Mouse (Mus musculus) forebrain, postnatal 0 days (tissue): ENCODE measurements around the gene Ddx39. TPM values are rescaled to one million over a fixed set of nuclear protein-coding genes. Genes with fewer than 3 reads are reported as not detected.

Source experiments
- ATAC-seq: fragments of 200-750 bp; cut with Nextera tagmentation; 2 replicates; pipeline ENCODE4 v1.8.0; 2017; ENCODE audit warnings: mild to moderate bottlenecking, moderate library complexity
- DNase-seq: peaks from one replicate; pipeline ENCODE4 v3.0.0-alpha.2; 2015
- H3K27ac ChIP-seq: fragments of 300-500 bp; sonication (generic); 2 replicates; pipeline ENCODE4 v1.5.1; 2014; ENCODE audit warnings: low read depth, mild to moderate bottlenecking, antibody characterized with exemption, low read length, moderate library complexity, mixed read lengths
- H3K27me3 ChIP-seq: fragments of 300-500 bp; sonication (generic); 2 replicates; pipeline ENCODE4 v1.6.1; 2014; ENCODE audit warnings: mild to moderate bottlenecking, low read length, mixed read lengths; ENCODE audit not compliant: insufficient read depth
- H3K36me3 ChIP-seq: fragments of 300-500 bp; sonication (generic); 2 replicates; pipeline ENCODE4 v1.6.1; 2014; ENCODE audit warnings: mild to moderate bottlenecking, moderate library complexity; ENCODE audit not compliant: insufficient read depth
- H3K4me1 ChIP-seq: fragments of 300-500 bp; sonication (generic); 2 replicates; pipeline ENCODE4 v1.6.1; 2014; ENCODE audit warnings: antibody characterized with exemption; ENCODE audit not compliant: insufficient read depth
- H3K4me2 ChIP-seq: fragments of 300-500 bp; sonication (generic); 2 replicates; pipeline ENCODE4 v1.6.1; 2014; ENCODE audit warnings: low read depth, mild to moderate bottlenecking, moderate library complexity
- H3K4me3 ChIP-seq: fragments of 300-500 bp; sonication (generic); 2 replicates; pipeline ENCODE4 v1.5.1; 2014; ENCODE audit warnings: low read depth, low read length, mixed read lengths
- H3K9ac ChIP-seq: fragments of 300-500 bp; sonication (generic); 2 replicates; pipeline ENCODE4 v1.6.1; 2014; ENCODE audit warnings: mild to moderate bottlenecking
- H3K9me3 ChIP-seq: fragments of 300-500 bp; sonication (generic); 2 replicates; pipeline ENCODE4 v1.6.1; 2016; ENCODE audit warnings: low read length
- CTCF ChIP-seq: sonication (generic); IDR thresholded peaks from 2 replicates; pipeline ENCODE4 v1.5.1; 2016; ENCODE audit warnings: antibody characterized with exemption, control low read depth, low read depth
- WGBS: fragments of 180-500 bp; shearing (Covaris S2); extraction: QIAGEN DNeasy Blood & Tissue Kit; methylation state at CpG from one replicate; pipeline ENCODE4 v1.1.7; 2014; 5-methylcytosine and 5-hydroxymethylcytosine counted together
- polyA plus RNA-seq: library from polyadenylated mRNA; unstranded; fragments of >200 nt; fragmentation: Nextera tagmentation; extraction: Ambion mirVana; gene quantifications from 2 replicates; pipeline ENCODE4 v1.2.1, GENCODE M21; 2015
- total RNA-seq: library from RNA; depleted of rRNA; stranded (reverse); fragments of >200 nt; gene quantifications from 2 replicates; pipeline ENCODE4 v1.2.3, GENCODE M21; 2014

Ddx39 gene
- total and polyA plus RNA-seq, 2 experiments from 2014 or later: 54.1 to 79.5 TPM

DNA sequence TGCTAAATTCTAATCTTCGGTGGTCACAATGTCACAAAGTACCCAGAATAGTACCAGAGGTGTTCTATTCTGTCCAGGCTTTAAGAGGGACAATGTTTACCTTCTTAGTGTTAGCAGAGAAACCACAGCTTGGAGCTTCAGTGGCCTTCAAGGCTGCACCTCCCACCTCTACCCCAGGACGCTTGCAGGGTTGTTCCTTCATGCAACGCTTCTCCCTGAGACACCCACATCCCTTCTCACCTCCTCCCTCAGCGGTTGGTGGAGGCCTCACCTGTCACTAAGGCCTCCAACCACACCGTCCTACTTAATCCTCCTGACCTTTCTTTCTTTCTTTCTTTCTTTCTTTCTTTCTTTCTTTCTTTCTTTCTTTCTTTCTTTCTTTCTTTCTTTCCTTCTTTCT, 43.3 kb downstream of the Ddx39 start:
- H3K9ac ChIP-seq: no peak overlapping the region
- H3K4me1 ChIP-seq: no peaks in the 10 kb centered on the region
- no peak for DNase-seq
- no peak overlapping the region for H3K4me3 ChIP-seq
- H3K4me2 ChIP-seq: no peak overlapping the region
- no peak for ATAC-seq
- no peak for TF ChIP-seq CTCF
- H3K36me3 ChIP-seq: no peaks in the 10 kb centered on the region
- H3K9me3 ChIP-seq: no peaks in the 10 kb centered on the region
- WGBS: 67% methylated on average over 5 of the region's 5 CpGs
- H3K27me3 ChIP-seq: no peaks in the 10 kb centered on the region
- no peak overlapping the region for H3K27ac ChIP-seq

DNA sequence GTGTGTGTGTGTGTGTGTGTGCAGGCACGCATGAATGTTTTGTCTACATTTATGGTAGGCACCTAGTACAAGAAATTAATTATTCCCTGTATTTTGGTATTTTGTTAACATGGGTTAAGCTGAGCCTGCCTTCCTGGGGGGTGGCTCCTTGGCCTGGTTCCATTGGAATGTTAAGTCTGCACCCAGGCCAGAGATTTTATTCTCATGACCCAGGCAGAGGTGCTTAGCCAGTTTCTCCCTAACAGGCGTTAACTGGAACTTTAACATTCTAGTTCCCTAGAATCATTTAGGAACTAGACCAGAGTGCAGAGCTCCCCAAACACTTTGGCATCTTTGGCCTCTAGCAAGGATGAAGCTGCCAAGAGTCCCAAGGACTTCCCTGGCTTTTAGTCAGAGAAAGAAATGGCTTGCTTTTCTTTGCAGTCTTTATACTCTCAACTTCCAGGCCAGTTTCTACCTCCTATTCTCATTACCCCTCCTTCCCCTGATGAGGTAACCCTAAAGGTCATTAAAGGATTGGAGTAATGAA, 44.3 kb downstream of the Ddx39 start:
- ATAC-seq (no peak), DNase-seq (no peak)
- no peak overlapping the region for H3K4me3 ChIP-seq
- WGBS: 64% methylated on average over 2 of the region's 2 CpGs
- no peak for TF ChIP-seq CTCF
- H3K9me3 ChIP-seq: no peaks in the 10 kb centered on the region
- H3K9ac ChIP-seq: no peak overlapping the region
- no peaks in the 10 kb centered on the region for H3K36me3 ChIP-seq
- no peak overlapping the region for H3K4me2 ChIP-seq
- no peak overlapping the region for H3K27ac ChIP-seq
- no peaks in the 10 kb centered on the region for H3K27me3 ChIP-seq
- no peaks in the 10 kb centered on the region for H3K4me1 ChIP-seq

- no peaks in the 10 kb centered on the region for H3K36me3 ChIP-seq
- 92% methylated on average over 8 of the region's 8 CpGs for WGBS
- no peak for TF ChIP-seq CTCF
- no peaks in the 10 kb centered on the region for H3K9me3 ChIP-seq
- no peaks in the 10 kb centered on the region for H3K27me3 ChIP-seq
- ATAC-seq (no peak), DNase-seq (no peak)
- no peaks in the 10 kb centered on the region for H3K4me1 ChIP-seq
- no peak overlapping the region for H3K4me3 ChIP-seq
- no peak overlapping the region for H3K27ac ChIP-seq
- no peak overlapping the region for H3K9ac ChIP-seq
- no peak overlapping the region for H3K4me2 ChIP-seq
Measured at GRCm38 (mm10) chr8:83764116-83764515, 49.1 kb downstream of the Ddx39 start.

DNA sequence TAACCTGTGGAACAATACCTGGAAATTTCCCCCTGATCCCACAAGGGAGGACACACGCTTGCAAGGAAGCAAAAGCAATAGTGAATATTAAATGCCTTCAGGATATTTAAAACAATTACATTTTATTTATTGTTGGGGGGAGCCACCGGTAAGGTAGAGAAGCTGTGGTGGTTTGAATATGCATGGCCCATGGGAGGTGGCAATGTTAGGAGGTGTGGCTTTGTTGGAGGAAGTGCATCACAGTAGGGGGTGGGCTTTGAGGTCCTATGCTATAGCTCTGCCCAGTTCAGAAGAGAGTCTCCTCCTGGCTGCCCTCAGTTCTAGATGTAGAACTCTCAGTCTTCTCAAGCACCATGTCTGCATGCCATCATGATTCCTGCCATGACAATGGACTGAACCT, 49.7 kb downstream of the Ddx39 start:
- WGBS: 92% methylated on average over 2 of the region's 2 CpGs
- H3K9ac ChIP-seq: no peak overlapping the region

GRCm38 (mm10) chr8:83765663-83766062, 50.7 kb downstream of the Ddx39 start:
- Histone ChIP-seq H3K27ac (no peak overlapping the region), H3K4me3 (no peak overlapping the region), H3K9me3 (no peaks in the 10 kb centered on the region), H3K4me2 (no peak overlapping the region), H3K4me1 (no peaks in the 10 kb centered on the region), H3K36me3 (no peaks in the 10 kb centered on the region), H3K9ac (no peak overlapping the region), H3K27me3 (no peaks in the 10 kb centered on the region)
- DNase-seq: no peak
- ATAC-seq: no peak
- no peak for TF ChIP-seq CTCF

More for the DNA sequence above, 49.7 kb downstream of the Ddx39 start:
- ATAC-seq (no peak), DNase-seq (no peak)
- Histone ChIP-seq H3K4me2 (no peak overlapping the region), H3K27ac (no peak overlapping the region), H3K4me1 (no peaks in the 10 kb centered on the region), H3K9me3 (no peaks in the 10 kb centered on the region), H3K36me3 (no peaks in the 10 kb centered on the region), H3K27me3 (no peaks in the 10 kb centered on the region), H3K4me3 (no peak overlapping the region)
- no peak for TF ChIP-seq CTCF

- WGBS: 93% methylated on average over 4 of the region's 4 CpGs
- H3K4me3 ChIP-seq: no peak overlapping the region
- no peaks in the 10 kb centered on the region for H3K36me3 ChIP-seq
- H3K9me3 ChIP-seq: no peaks in the 10 kb centered on the region
- no peak overlapping the region for H3K27ac ChIP-seq
- H3K4me1 ChIP-seq: no peaks in the 10 kb centered on the region
- ATAC-seq (no peak), DNase-seq (no peak)
- no peaks in the 10 kb centered on the region for H3K27me3 ChIP-seq
- H3K9ac ChIP-seq: no peak overlapping the region
- no peak for TF ChIP-seq CTCF
- no peak overlapping the region for H3K4me2 ChIP-seq
Measured at GRCm38 (mm10) chr8:83767442-83767841, 52.5 kb downstream of the Ddx39 start.

GRCm38 (mm10) chr8:83768526-83768925, 53.5 kb downstream of the Ddx39 start:
- 54% methylated on average over 5 of the region's 5 CpGs for WGBS
- TF ChIP-seq CTCF: no peak
- Histone ChIP-seq H3K4me2 (no peak overlapping the region), H3K27ac (no peak overlapping the region), H3K4me1 (no peaks in the 10 kb centered on the region), H3K36me3 (no peaks in the 10 kb centered on the region), H3K9me3 (no peaks in the 10 kb centered on the region), H3K27me3 (no peaks in the 10 kb centered on the region), H3K9ac (no peak overlapping the region), H3K4me3 (no peak overlapping the region)
- no peak for ATAC-seq
- no peak for DNase-seq

- Histone ChIP-seq H3K9ac (no peak overlapping the region), H3K36me3 (no peaks in the 10 kb centered on the region), H3K4me3 (no peak overlapping the region), H3K27me3 (no peaks in the 10 kb centered on the region), H3K4me2 (no peak overlapping the region), H3K4me1 (no peaks in the 10 kb centered on the region), H3K9me3 (no peaks in the 10 kb centered on the region), H3K27ac (no peak overlapping the region)
- 76% methylated on average over 7 of the region's 7 CpGs for WGBS
- no peak for TF ChIP-seq CTCF
- ATAC-seq (no peak), DNase-seq (no peak)
Measured at GRCm38 (mm10) chr8:83769720-83770119, 54.7 kb downstream of the Ddx39 start.
